Mouse (Mus musculus): Measurements from ENCODE around the gene Per3. TPM values are rescaled to one million over a fixed set of nuclear protein-coding genes. Genes with fewer than 3 reads are reported as not detected.

The Per3 gene
- polyA plus RNA-seq, 1 experiment from 2014 or later, result 3.7 TPM

DNA sequence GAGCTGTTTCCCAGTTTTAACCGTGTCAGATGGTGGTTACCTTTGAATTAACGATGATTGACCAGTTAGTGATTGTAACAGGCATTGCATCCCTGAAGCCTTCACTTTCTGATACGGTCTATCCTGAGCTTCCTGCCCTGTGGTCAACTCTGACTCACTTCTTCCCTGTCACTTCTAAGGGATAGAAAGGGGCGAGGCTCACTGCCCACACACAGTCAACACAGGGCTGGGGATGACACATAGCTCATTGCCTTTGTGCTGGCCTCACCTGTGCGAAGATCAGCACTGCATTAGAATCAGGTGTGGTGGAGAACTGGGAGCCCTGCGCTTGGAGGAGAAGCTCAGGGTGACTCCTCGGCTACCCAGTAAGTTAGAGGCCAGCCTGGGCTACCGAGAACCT is 75.5 kb downstream of the Per3 start:
- Histone ChIP-seq H3K27ac (no peak overlapping the region), H3K9me3 (no peaks in the 10 kb centered on the region), H3K4me2 (no peak overlapping the region), H3K27me3 (0 out of 2 replicates have a peak, but pooled peaks cover 3% of the 10 kb centered on the region), H3K36me3 (no peaks in the 10 kb centered on the region), H3K9ac (no peak overlapping the region), H3K4me1 (replicated peaks) (peaks cover 4% of the 10 kb centered on the region), H3K4me3 (no peak overlapping the region)
- no peak for ATAC-seq (ENCODE audit: low FRiP score)
- WGBS, result 87% methylated on average over 8 of the region's 8 CpGs

DNA sequence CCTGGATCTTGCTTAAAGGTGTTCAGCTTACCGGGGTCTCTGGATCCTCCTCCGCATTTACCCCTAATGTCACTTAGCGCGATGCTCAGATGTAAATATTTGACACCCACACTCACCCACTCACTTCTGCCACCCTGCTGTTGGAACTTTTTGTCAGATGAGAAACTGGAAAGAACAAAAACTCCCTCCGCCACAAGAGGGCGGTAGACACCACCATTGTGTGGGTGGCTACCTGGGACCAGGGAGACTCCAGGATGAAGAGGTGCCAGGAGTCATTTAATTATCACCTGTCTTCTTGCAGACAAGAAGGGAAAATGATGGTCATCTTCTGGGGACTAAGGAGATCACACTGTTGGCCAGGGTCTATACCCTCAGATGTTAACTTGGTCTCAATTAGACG is 77.9 kb downstream of the Per3 start:
- H3K4me2 ChIP-seq, result no peak overlapping the region
- 19% methylated on average over 7 of the region's 7 CpGs for WGBS
- H3K27ac ChIP-seq, result no peak overlapping the region
- H3K4me3 ChIP-seq, result no peak overlapping the region
- no peak overlapping the region for H3K9ac ChIP-seq
- ATAC-seq (ENCODE audit: low FRiP score), result no peak
- H3K4me1 ChIP-seq (replicated peaks), result peaks cover 4% of the 10 kb centered on the region
- 0 out of 2 replicates have a peak, but pooled peaks cover 5% of the 10 kb centered on the region for H3K27me3 ChIP-seq
- H3K36me3 ChIP-seq, result no peaks in the 10 kb centered on the region
- no peaks in the 10 kb centered on the region for H3K9me3 ChIP-seq

DNA sequence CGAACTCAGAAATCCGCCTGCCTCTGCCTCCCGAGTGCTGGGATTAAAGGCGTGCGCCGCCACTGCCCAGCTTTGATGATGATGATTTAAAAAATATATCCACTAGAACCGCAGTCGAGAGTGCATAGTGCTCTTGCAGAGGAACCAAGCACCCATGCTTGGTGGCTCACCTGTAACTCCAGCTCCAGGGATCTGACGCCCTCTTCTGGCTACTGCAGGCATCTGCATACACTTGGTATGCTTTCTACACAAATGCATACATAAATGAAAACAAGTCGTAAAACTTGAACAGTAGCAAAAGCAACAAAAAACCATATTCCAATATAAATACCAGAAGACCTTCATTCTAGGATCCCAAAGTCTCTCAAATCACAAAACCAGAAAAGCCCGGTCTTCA is 78.9 kb downstream of the Per3 start:
- H3K36me3 ChIP-seq, result no peaks in the 10 kb centered on the region
- ATAC-seq (ENCODE audit: low FRiP score), result no peak
- no peaks in the 10 kb centered on the region for H3K9me3 ChIP-seq
- no peak overlapping the region for H3K4me3 ChIP-seq
- H3K27ac ChIP-seq, result no peak overlapping the region
- H3K27me3 ChIP-seq, result 0 out of 2 replicates have a peak, but pooled peaks cover 5% of the 10 kb centered on the region
- H3K4me2 ChIP-seq, result no peak overlapping the region
- H3K9ac ChIP-seq, result no peak overlapping the region
- WGBS, result 75% methylated on average over 11 of the region's 11 CpGs
- peaks cover 4% of the 10 kb centered on the region for H3K4me1 ChIP-seq (replicated peaks)

DNA sequence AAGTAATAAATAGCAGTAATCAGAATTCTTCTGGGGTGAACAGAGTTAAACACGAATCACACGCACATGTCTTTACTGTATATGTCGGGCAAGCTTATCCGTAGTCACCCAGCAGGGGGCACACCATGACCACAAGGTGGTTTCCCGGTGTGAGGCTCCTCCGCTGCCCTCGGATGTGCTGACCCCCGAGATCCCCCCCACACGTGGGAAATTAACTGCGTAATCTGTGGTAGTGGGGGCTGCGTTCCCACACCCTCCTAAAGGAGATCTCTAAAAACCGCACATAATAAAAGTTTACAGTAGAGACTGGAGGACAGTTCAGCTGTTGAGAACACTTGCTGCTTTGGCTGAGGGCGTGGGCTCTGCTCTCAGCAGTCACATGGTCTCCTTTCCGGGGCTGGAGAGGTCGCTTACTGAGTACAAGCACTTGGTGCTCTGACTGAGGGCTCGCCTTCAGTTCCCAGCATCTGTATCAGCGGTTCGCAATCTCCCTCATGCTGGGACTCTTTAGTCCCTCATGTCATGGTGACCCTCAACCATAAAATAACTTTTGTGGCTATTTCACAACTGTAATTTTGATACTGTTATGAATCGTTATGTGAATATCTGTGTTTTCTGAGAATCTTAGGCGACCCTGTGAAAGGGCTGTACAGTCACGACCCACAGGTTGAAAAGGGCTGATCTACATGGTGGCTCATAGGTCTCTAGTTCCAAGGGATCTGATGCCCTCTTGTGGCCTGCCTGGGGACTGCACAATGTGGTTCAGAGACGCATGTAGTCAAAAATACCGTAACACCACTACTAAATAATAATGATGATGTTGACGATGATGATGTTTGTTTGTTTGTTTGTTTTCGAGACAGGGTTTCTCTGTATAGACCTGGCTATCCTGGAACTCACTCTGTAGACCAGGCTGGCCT is 79.6 kb downstream of the Per3 start:
- H3K4me1 ChIP-seq (replicated peaks), result peaks cover 4% of the 10 kb centered on the region
- no peaks in the 10 kb centered on the region for H3K36me3 ChIP-seq
- 15% methylated on average over 25 of the region's 25 CpGs for WGBS
- H3K27ac ChIP-seq, result no peak overlapping the region
- no peak overlapping the region for H3K9ac ChIP-seq
- H3K27me3 ChIP-seq, result 0 out of 2 replicates have a peak, but pooled peaks cover 5% of the 10 kb centered on the region
- H3K9me3 ChIP-seq, result no peaks in the 10 kb centered on the region
- H3K4me2 ChIP-seq, result peak overlapping the region; percentile 36
- ATAC-seq (ENCODE audit: low FRiP score), result no peak
- no peak overlapping the region for H3K4me3 ChIP-seq

DNA sequence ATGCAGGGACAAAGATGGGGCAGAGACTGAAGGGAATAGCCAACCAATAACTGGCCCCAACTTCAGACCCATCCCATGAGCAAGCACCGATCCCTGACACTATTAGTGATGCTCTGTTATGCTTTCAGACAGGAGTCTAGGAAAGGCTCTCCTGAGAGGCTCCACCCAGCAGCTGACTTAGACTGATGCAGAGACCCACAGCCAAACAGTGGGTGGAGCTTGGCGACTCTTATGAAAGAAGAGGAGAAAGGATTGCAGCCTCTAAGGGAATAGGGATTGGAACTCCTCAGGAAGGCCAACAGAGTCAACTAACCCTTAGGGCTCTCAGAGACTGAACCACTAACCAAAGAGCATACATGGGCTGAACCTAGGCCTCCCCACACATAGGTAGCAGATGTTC is 80.8 kb downstream of the Per3 start:
- Histone ChIP-seq H3K4me3 (no peak overlapping the region), H3K9me3 (no peaks in the 10 kb centered on the region), H3K9ac (no peak overlapping the region), H3K4me2 (no peak overlapping the region), H3K27ac (no peak overlapping the region), H3K36me3 (no peaks in the 10 kb centered on the region), H3K27me3 (0 out of 2 replicates have a peak, but pooled peaks cover 5% of the 10 kb centered on the region), H3K4me1 (replicated peaks) (peaks cover 4% of the 10 kb centered on the region)
- no peak for ATAC-seq (ENCODE audit: low FRiP score)
- WGBS, result 60% methylated on average over 2 of the region's 2 CpGs

DNA sequence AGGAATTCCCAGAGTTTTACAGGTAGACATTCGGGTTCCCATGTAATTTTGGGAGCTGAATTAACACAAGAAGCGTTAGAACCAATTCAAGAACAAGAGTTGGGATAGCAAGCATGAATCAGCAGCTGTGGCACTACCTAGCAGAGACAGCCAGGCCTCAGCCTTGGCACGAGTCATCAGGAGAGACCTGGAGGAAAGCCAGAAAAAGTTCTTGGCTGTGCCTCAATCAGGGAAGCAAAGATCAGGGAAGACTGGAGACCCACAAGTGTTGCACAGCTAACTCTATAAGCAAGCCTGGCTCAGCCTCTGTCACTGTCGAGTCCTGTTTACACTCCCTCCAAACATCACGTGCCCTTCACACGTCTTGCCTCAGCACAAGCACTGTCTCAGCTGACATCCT is 82.2 kb downstream of the Per3 start:
- Histone ChIP-seq H3K4me1 (replicated peaks) (peaks cover 6% of the 10 kb centered on the region), H3K27me3 (0 out of 2 replicates have a peak, but pooled peaks cover 5% of the 10 kb centered on the region), H3K36me3 (no peaks in the 10 kb centered on the region), H3K4me3 (no peak overlapping the region), H3K4me2 (no peak overlapping the region), H3K9ac (no peak overlapping the region), H3K27ac (no peak overlapping the region), H3K9me3 (no peaks in the 10 kb centered on the region)
- no peak for ATAC-seq (ENCODE audit: low FRiP score)
- 73% methylated on average over 6 of the region's 6 CpGs for WGBS

DNA sequence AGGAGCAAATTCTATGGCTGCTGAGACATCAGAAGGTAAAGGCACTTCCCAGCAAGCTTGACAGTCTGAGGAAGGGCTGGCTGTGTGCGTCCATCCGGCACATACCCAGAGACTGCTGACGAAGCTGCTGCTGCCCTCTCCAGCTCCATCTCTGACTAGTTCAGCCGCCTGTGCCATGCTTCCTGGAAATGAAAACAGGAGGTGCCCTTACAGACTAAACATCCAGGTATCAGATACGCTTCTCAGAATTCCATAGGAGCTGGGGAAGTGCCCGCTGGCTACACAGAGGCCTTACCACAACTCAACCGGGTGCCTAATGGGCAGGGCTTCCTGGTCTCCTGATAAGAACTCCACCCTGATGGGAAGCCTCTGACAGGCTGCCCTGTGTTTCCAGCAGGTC is 85.9 kb downstream of the Per3 start:
- Histone ChIP-seq H3K9me3 (no peaks in the 10 kb centered on the region), H3K4me3 (no peak overlapping the region), H3K27ac (no peak overlapping the region), H3K4me2 (no peak overlapping the region), H3K4me1 (replicated peaks) (peaks cover 11% of the 10 kb centered on the region), H3K27me3 (no peaks in the 10 kb centered on the region), H3K36me3 (no peaks in the 10 kb centered on the region), H3K9ac (no peak overlapping the region)
- WGBS, result 78% methylated on average over 7 of the region's 7 CpGs
- ATAC-seq (ENCODE audit: low FRiP score), result no peak

DNA sequence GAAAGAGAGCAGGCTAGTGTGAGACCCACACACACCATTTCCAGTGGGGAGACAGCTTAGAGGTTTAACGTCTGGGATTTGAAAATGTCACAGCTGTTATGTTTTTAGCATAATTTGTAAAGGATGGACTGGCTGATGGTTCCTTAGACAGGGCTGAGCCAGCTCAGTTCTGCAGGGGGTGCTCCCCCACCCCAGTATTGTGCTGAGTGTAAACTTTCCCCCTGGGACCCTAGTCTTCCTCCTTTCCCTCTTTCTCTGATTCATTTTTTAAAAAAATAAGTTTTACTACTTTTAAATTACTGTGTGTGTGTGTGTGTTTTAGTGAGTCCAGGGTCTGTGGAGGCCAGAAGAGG is 87.4 kb downstream of the Per3 start:
- ATAC-seq (ENCODE audit: low FRiP score), result no peak
- no peaks in the 10 kb centered on the region for H3K36me3 ChIP-seq
- no peak overlapping the region for H3K9ac ChIP-seq
- no peak overlapping the region for H3K4me3 ChIP-seq
- H3K27ac ChIP-seq, result peak overlapping the region; percentile 83
- H3K27me3 ChIP-seq, result no peaks in the 10 kb centered on the region
- no peaks in the 10 kb centered on the region for H3K9me3 ChIP-seq
- no peak overlapping the region for H3K4me2 ChIP-seq
- WGBS, result 24% methylated on average over 1 of the region's 1 CpGs
- peaks cover 11% of the 10 kb centered on the region for H3K4me1 ChIP-seq (replicated peaks)

DNA sequence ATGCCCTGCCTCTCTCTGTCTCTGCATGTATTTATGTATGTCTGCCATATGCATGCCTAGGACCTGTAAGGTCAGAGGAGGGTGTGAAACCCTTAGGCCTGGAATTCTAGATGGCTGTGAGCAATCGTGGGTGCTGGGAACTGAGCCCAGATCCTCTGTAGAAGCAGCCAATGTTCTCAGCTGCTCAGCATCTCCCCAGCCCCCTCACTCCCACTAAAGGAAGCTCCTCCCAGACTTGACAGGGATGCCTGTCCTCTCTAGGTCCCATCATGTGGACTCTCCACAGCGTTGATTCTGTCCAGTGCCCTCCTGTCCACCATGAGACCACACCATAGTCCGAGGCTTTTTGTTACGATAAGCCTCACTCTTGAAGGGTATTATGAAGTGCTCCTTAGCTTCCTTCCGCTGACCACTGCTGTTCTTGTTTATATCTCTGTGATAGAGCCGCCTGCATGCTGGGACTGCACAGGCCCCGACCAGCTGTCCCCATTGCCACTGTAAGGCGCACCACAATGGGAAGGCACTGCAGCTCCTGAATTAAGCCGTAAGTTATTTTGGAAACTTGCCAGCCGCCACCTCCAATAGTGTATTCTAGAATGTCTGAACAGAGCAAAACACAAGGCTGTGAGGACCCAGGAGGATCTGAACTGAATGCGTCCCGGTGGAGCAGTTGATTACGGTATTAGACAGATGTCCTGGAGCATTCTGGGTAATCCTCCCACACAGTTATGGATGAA is 87.9 kb downstream of the Per3 start:
- peak; percentile 89 for ATAC-seq (ENCODE audit: low FRiP score)
- H3K9me3 ChIP-seq, result no peaks in the 10 kb centered on the region
- H3K27ac ChIP-seq, result peak overlapping the region; percentile 83
- no peak overlapping the region for H3K4me3 ChIP-seq
- no peak overlapping the region for H3K4me2 ChIP-seq
- peaks cover 11% of the 10 kb centered on the region for H3K4me1 ChIP-seq (replicated peaks)
- H3K36me3 ChIP-seq, result no peaks in the 10 kb centered on the region
- WGBS, result 51% methylated on average over 13 of the region's 13 CpGs
- H3K9ac ChIP-seq, result no peak overlapping the region
- no peaks in the 10 kb centered on the region for H3K27me3 ChIP-seq

Other genes starting within 250 kb of the Per3 start
- gene Errfi1, start 190.7 kb downstream of the Per3 start, polyA plus RNA-seq (2015; fragmentation: Nextera tagmentation; extraction: Ambion mirVana), result 29.0 and 29.5 TPM in 2 replicates
- 359 and 380 TPM in 2 replicates for gene Park7, start 130.2 kb downstream of the Per3 start, polyA plus RNA-seq (2015; fragmentation: Nextera tagmentation; extraction: Ambion mirVana)
- 0.22 and 0.38 TPM in 2 replicates for gene Tnfrsf9, start 130.1 kb downstream of the Per3 start, polyA plus RNA-seq (2015; fragmentation: Nextera tagmentation; extraction: Ambion mirVana)
- not detected in 2 replicates for gene Uts2, start 47.6 kb downstream of the Per3 start, polyA plus RNA-seq (2015; fragmentation: Nextera tagmentation; extraction: Ambion mirVana)
- gene Vamp3, start 13.3 kb upstream of the Per3 start, polyA plus RNA-seq (2015; fragmentation: Nextera tagmentation; extraction: Ambion mirVana), result 59.9 and 61.5 TPM in 2 replicates
- gene Gm13090, start 44.9 kb upstream of the Per3 start, polyA plus RNA-seq (2015; fragmentation: Nextera tagmentation; extraction: Ambion mirVana), result not detected in 2 replicates